Mouse (Mus musculus): ENCODE data around the gene Dlx3.

Gene Dlx3

GRCm38 (mm10) chr11:95150269-95151049, 30.5 kb downstream of the Dlx3 start:
- in situ Hi-C loops (cut with MboI), result no loop called here

GRCm38 (mm10) chr11:95153116-95153515, 33.2 kb downstream of the Dlx3 start:
- in situ Hi-C loops (cut with MboI), result no loop called here

GRCm38 (mm10) chr11:95153681-95154080, 33.8 kb downstream of the Dlx3 start:
- in situ Hi-C loops (cut with MboI), result no loop called here

GRCm38 (mm10) chr11:95155511-95155910, 35.6 kb downstream of the Dlx3 start:
- in situ Hi-C loops (cut with MboI), result no loop called here

GRCm38 (mm10) chr11:95157356-95157755, 37.4 kb downstream of the Dlx3 start:
- in situ Hi-C loops (cut with MboI), result no loop called here

GRCm38 (mm10) chr11:95157872-95158271, 38.0 kb downstream of the Dlx3 start:
- in situ Hi-C loops (cut with MboI), result no loop called here

DNA sequence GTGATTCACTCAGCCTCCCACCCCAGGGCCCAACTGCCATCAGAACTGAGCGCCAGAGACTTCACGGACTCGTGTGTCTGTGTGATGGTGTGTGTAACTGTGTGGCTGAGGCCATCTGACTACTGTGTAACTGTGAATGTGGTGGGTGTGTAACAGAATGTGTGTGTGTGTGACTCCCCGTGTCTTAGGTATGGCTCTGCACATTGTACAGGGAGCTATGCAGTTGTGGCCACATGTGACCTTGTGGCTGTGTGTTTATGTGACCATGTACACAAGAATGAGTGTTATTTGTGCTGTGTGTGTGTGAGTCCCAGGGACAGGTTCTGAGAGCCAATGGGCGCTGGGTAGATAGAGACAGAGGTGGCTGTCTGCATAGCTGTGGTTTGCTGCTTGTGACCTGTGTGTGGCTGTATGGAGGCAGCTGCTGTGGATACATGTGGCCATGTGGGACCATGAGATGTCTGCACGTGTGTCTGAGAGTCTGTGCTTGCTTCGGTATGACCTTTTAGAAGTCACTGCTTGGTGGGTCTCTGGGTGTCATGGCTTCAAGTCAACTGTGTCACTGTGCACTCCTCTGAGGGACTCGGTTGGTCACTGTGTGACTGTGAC, 39.9 kb downstream of the Dlx3 start:
- in situ Hi-C loops (cut with MboI), result no loop called here

DNA sequence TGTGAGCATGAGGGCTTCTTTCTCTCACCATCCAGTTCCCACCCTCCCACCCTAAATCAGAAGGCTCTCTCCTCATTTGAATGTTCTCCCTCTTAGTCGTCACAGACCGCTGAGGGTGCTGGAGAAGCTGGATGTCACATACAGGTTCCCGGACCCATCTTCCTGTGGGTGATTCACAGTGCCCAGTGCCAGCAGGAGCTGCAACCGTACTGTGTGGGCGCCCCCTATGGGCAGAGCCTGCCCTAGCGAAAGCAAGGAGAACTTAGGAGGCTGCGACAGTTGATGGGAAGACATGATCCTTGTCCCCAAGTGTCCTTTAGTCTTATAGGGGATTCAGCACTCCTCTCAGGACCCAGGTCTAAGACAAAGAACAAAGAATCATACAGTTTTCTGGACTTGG, 40.8 kb downstream of the Dlx3 start:
- in situ Hi-C loops (cut with MboI), result no loop called here

DNA sequence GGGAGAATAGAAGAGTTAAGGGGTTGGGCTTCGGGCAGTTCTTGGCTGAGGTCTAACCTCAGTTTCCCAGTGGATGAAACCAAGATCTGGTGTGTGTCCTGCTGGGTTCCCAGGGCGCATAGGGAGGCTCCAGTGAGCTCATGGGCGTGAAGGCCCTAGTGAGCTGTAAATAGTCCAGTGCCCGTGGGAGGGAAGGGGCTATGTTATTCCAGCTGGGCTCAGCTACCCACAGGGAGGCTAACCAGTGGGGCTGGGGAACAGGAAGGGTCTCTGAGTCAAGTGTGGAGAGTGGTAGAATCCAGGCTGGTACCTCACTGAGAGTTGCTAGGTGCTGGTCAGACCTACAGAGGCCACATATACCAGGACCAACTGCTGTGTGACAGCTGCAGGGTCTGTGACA, 41.8 kb downstream of the Dlx3 start:
- in situ Hi-C loops (cut with MboI), result no loop called here

GRCm38 (mm10) chr11:95165857-95166256, 45.9 kb downstream of the Dlx3 start:
- in situ Hi-C loops (cut with MboI), result no loop called here

Data from mature B cell (primary cell).